Mouse (Mus musculus): Measurements from ENCODE around the gene Sh3gl3. TPM values are rescaled to one million over a fixed set of nuclear protein-coding genes. Genes with fewer than 3 reads are reported as not detected.

Sh3gl3 gene
- polyA plus RNA-seq, 1 experiment from 2014 or later: 2.5 TPM

DNA sequence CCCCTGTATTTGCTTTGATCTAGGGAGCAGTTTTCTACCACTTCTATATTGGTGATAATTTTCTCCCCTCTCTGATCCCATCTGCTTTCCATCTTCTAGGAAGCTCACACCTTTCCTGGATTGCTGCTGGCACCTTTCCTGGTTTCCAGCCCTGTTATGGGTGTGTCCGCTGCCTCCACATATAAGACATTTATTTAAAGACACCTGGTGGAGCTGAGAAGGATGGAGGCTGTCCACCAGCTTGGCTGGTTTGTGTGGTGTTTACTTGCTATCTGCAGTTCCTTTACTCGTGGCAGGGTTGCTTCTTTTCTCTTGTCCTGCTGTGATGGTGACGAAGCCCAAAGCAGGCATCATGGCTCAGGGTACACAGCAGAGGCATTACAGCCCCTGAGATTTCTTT is 71.1 kb downstream of the Sh3gl3 start:
- DNase-seq (ENCODE audit: low spot score): no peak
- whole genome bisulfite sequencing: 70% methylated on average over 3 of the region's 3 CpGs

GRCm38 (mm10) chr7:82248953-82249695 is 75.5 kb downstream of the Sh3gl3 start:
- no peaks in the 10 kb centered on the region for H3K9me3 ChIP-seq (ENCODE audit: low read length)
- no peaks in the 10 kb centered on the region for H3K36me3 ChIP-seq (ENCODE audit: insufficient read depth, low read length)
- ATAC-seq (no peak), DNase-seq (ENCODE audit: low spot score) (no peak)
- 67% methylated on average over 10 of the region's 10 CpGs for WGBS
- no peaks in the 10 kb centered on the region for H3K27me3 ChIP-seq (replicated peaks; ENCODE audit: insufficient read depth, low read length)
- no peak overlapping the region for H3K27ac ChIP-seq (ENCODE audit: low read length)
- TF ChIP-seq EP300 (IDR thresholded peaks at IDR 0.05) (no peak), CTCF (IDR thresholded peaks at IDR 0.05) (no peak)
- H3K4me2 ChIP-seq (replicated peaks; ENCODE audit: low read depth, low read length): no peak overlapping the region
- H3K4me3 ChIP-seq (ENCODE audit: low read depth, low read length): no peak overlapping the region
- no peaks in the 10 kb centered on the region for H3K4me1 ChIP-seq (ENCODE audit: insufficient read depth, low read depth, low read length)
- no peak overlapping the region for H3K9ac ChIP-seq (replicated peaks; ENCODE audit: low read depth)

More for the DNA sequence above, 71.1 kb downstream of the Sh3gl3 start:
- Histone ChIP-seq H3K4me1 (ENCODE audit: insufficient read depth, low read depth, low read length) (no peaks in the 10 kb centered on the region), H3K27me3 (replicated peaks; ENCODE audit: insufficient read depth, low read length) (no peaks in the 10 kb centered on the region), H3K27ac (ENCODE audit: low read length) (no peak overlapping the region), H3K9ac (replicated peaks; ENCODE audit: low read depth) (no peak overlapping the region), H3K36me3 (ENCODE audit: insufficient read depth, low read length) (no peaks in the 10 kb centered on the region), H3K4me2 (replicated peaks; ENCODE audit: low read depth, low read length) (no peak overlapping the region), H3K9me3 (ENCODE audit: low read length) (no peaks in the 10 kb centered on the region), H3K4me3 (ENCODE audit: low read depth, low read length) (no peak overlapping the region)
- TF ChIP-seq EP300 (IDR thresholded peaks at IDR 0.05) (no peak), CTCF (IDR thresholded peaks at IDR 0.05) (no peak)
- ATAC-seq: no peak

- H3K36me3 ChIP-seq (ENCODE audit: insufficient read depth, low read length): no peaks in the 10 kb centered on the region
- H3K27me3 ChIP-seq (replicated peaks; ENCODE audit: insufficient read depth, low read length): no peaks in the 10 kb centered on the region
- no peak overlapping the region for H3K4me3 ChIP-seq (ENCODE audit: low read depth, low read length)
- H3K4me2 ChIP-seq (replicated peaks; ENCODE audit: low read depth, low read length): no peak overlapping the region
- no peak overlapping the region for H3K9ac ChIP-seq (replicated peaks; ENCODE audit: low read depth)
- H3K4me1 ChIP-seq (ENCODE audit: insufficient read depth, low read depth, low read length): no peaks in the 10 kb centered on the region
- no peak overlapping the region for H3K27ac ChIP-seq (ENCODE audit: low read length)
- WGBS: 81% methylated on average over 1 of the region's 1 CpGs
- TF ChIP-seq EP300 (IDR thresholded peaks at IDR 0.05): no peak
- TF ChIP-seq CTCF (IDR thresholded peaks at IDR 0.05): no peak
- no peak for DNase-seq (ENCODE audit: low spot score)
- no peaks in the 10 kb centered on the region for H3K9me3 ChIP-seq (ENCODE audit: low read length)
- no peak for ATAC-seq
Measured at GRCm38 (mm10) chr7:82253309-82253708, 79.7 kb downstream of the Sh3gl3 start.

DNA sequence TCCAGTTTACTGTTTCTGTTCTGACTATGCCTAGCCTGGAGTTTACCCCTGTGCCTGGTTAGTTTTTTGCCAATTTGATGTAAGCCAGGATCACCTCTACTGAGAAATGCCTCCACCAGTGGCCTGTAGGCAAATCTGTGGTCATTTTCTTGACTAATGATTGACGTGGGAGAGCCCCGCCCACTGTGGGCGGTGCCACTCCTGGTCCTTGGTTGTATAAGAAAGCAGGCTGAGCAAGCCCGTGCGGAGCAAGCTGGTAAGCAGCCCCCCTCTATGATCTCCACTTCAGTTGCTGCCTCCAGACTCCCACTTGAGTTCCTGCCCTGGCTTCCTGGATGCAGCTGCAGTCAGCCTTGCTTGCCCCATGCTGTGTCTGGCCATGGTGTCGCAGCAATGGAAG is 83.3 kb downstream of the Sh3gl3 start:
- no peak for DNase-seq (ENCODE audit: low spot score)
- TF ChIP-seq EP300 (IDR thresholded peaks at IDR 0.05): no peak
- TF ChIP-seq CTCF (IDR thresholded peaks at IDR 0.05): no peak
- Histone ChIP-seq H3K4me1 (ENCODE audit: insufficient read depth, low read depth, low read length) (no peaks in the 10 kb centered on the region), H3K36me3 (ENCODE audit: insufficient read depth, low read length) (no peaks in the 10 kb centered on the region), H3K9me3 (ENCODE audit: low read length) (no peaks in the 10 kb centered on the region), H3K27me3 (replicated peaks; ENCODE audit: insufficient read depth, low read length) (no peaks in the 10 kb centered on the region), H3K9ac (replicated peaks; ENCODE audit: low read depth) (no peak overlapping the region), H3K4me3 (ENCODE audit: low read depth, low read length) (no peak overlapping the region), H3K4me2 (replicated peaks; ENCODE audit: low read depth, low read length) (no peak overlapping the region), H3K27ac (ENCODE audit: low read length) (no peak overlapping the region)
- no peak for ATAC-seq
- WGBS: 62% methylated on average over 6 of the region's 6 CpGs

- Histone ChIP-seq H3K9me3 (ENCODE audit: low read length) (no peaks in the 10 kb centered on the region), H3K4me2 (replicated peaks; ENCODE audit: low read depth, low read length) (no peak overlapping the region), H3K27me3 (replicated peaks; ENCODE audit: insufficient read depth, low read length) (no peaks in the 10 kb centered on the region), H3K36me3 (ENCODE audit: insufficient read depth, low read length) (no peaks in the 10 kb centered on the region), H3K9ac (replicated peaks; ENCODE audit: low read depth) (no peak overlapping the region), H3K4me1 (ENCODE audit: insufficient read depth, low read depth, low read length) (no peaks in the 10 kb centered on the region), H3K4me3 (ENCODE audit: low read depth, low read length) (no peak overlapping the region), H3K27ac (ENCODE audit: low read length) (no peak overlapping the region)
- DNase-seq (ENCODE audit: low spot score) (no peak), ATAC-seq (no peak)
- TF ChIP-seq EP300 (IDR thresholded peaks at IDR 0.05) (no peak), CTCF (IDR thresholded peaks at IDR 0.05) (no peak)
- 90% methylated on average over 4 of the region's 4 CpGs for WGBS
Measured at GRCm38 (mm10) chr7:82257530-82257929, 83.9 kb downstream of the Sh3gl3 start.

GRCm38 (mm10) chr7:82260210-82260609 is 86.6 kb downstream of the Sh3gl3 start:
- Histone ChIP-seq H3K9ac (replicated peaks; ENCODE audit: low read depth) (no peak overlapping the region), H3K9me3 (ENCODE audit: low read length) (no peaks in the 10 kb centered on the region), H3K36me3 (ENCODE audit: insufficient read depth, low read length) (no peaks in the 10 kb centered on the region), H3K4me2 (replicated peaks; ENCODE audit: low read depth, low read length) (no peak overlapping the region), H3K4me3 (ENCODE audit: low read depth, low read length) (no peak overlapping the region), H3K27ac (ENCODE audit: low read length) (no peak overlapping the region), H3K27me3 (replicated peaks; ENCODE audit: insufficient read depth, low read length) (no peaks in the 10 kb centered on the region), H3K4me1 (ENCODE audit: insufficient read depth, low read depth, low read length) (no peaks in the 10 kb centered on the region)
- ATAC-seq (no peak), DNase-seq (ENCODE audit: low spot score) (peak; percentile 22)
- TF ChIP-seq CTCF (IDR thresholded peaks at IDR 0.05) (peak; percentile 79), EP300 (IDR thresholded peaks at IDR 0.05) (no peak)
- WGBS: 67% methylated on average over 6 of the region's 6 CpGs

Measured in lung, postnatal 0 days (tissue).